Mouse (Mus musculus) ES-E14 (cell line): ENCODE results near the gene Amer2. TPM values are rescaled to one million over a fixed set of nuclear protein-coding genes. Genes with fewer than 3 reads are reported as not detected.

ENCODE experiments used
- DNase-seq: peaks from one replicate; pipeline ENCODE4 v3.0.0-alpha.2; 2013; ENCODE audit warnings: low read depth, low spot score
- H3K27ac ChIP-seq: 2 replicates; pipeline ENCODE4 v1.5.1; 2012; ENCODE audit warnings: low read depth, mild to moderate bottlenecking, low read length, moderate library complexity, mixed read lengths; ENCODE audit not compliant: poor library complexity, insufficient read depth, severe bottlenecking
- H3K36me3 ChIP-seq: 2 replicates; pipeline ENCODE4 v1.6.1; 2012; ENCODE audit warnings: mild to moderate bottlenecking, low read length, moderate library complexity, mixed read lengths; ENCODE audit not compliant: control insufficient read depth, poor library complexity, insufficient read depth, severe bottlenecking
- H3K4me1 ChIP-seq, 2 experiments: fragments of 150-350 bp in 1 of 2; sonication (generic) in 1 of 2; 2 replicates each; pipeline ENCODE4 v1.6.1; 2012; ENCODE audit warnings: low read length in 2 of 2, mild to moderate bottlenecking in 1 of 2, mixed read lengths in 1 of 2; ENCODE audit not compliant: control insufficient read depth in 2 of 2, insufficient read depth in 2 of 2, poor library complexity in 1 of 2
- H3K4me3 ChIP-seq, 2 experiments: fragments of 150-350 bp in 1 of 2; sonication (generic) in 1 of 2; 2 replicates each; pipeline ENCODE4 v1.5.1; 2012; ENCODE audit warnings: low read length in 2 of 2, low read depth in 1 of 2, mild to moderate bottlenecking in 1 of 2, mixed read lengths in 1 of 2; ENCODE audit not compliant: insufficient read depth in 1 of 2, poor library complexity in 1 of 2, severe bottlenecking in 1 of 2
- H3K9ac ChIP-seq: 2 replicates; pipeline ENCODE4 v1.6.1; 2012; ENCODE audit warnings: low read depth, mild to moderate bottlenecking, low read length, mixed read lengths; ENCODE audit not compliant: poor library complexity, insufficient read depth, severe bottlenecking
- H3K9me3 ChIP-seq: fragments of 150-350 bp; sonication (generic); 2 replicates; pipeline ENCODE4 v1.6.1; 2012; ENCODE audit warnings: low read depth, mild to moderate bottlenecking, low read length; ENCODE audit not compliant: control insufficient read depth, insufficient read depth
- CHD2 ChIP-seq: IDR thresholded peaks from 2 replicates; pipeline ENCODE4 v1.6.1; 2014; ENCODE audit warnings: mild to moderate bottlenecking, low read depth, low read length, inconsistent platforms
- HCFC1 ChIP-seq: IDR thresholded peaks from 2 replicates; pipeline ENCODE4 v1.6.1; 2012; ENCODE audit warnings: low read length, inconsistent platforms, borderline replicate concordance; ENCODE audit not compliant: insufficient read depth
- MAFK ChIP-seq: IDR thresholded peaks from 2 replicates; pipeline ENCODE4 v1.6.1; 2014; ENCODE audit warnings: mild to moderate bottlenecking, low read depth, low read length, inconsistent platforms; ENCODE audit not compliant: insufficient read depth
- ZC3H11A ChIP-seq: IDR thresholded peaks from 2 replicates; pipeline ENCODE4 v1.6.1; 2012; ENCODE audit warnings: low read depth, mild to moderate bottlenecking, inconsistent platforms, low read length, borderline replicate concordance
- ZNF384 ChIP-seq: IDR thresholded peaks from 2 replicates; pipeline ENCODE4 v1.6.1; 2012; ENCODE audit warnings: low read depth, low read length, inconsistent platforms
- in situ Hi-C, 2 experiments: fragments of 600-800 bp; cut with MboI; formaldehyde crosslinking; loops; one replicate each; pipeline ENCODE4 v1.15.1; 2025; ENCODE audit warnings: low sequenced_read_pairs in 2 of 2, inconsistent platforms in 1 of 2; ENCODE audit not compliant: unreplicated experiment in 2 of 2
- total RNA-seq: library from RNA; depleted of rRNA; stranded (reverse); fragments of 300-350 nt; gene quantifications from 2 replicates; pipeline ENCODE4 v1.2.3, GENCODE M21; 2012

Amer2 gene
- total RNA-seq, 1 experiment, result 0.09 TPM

DNA sequence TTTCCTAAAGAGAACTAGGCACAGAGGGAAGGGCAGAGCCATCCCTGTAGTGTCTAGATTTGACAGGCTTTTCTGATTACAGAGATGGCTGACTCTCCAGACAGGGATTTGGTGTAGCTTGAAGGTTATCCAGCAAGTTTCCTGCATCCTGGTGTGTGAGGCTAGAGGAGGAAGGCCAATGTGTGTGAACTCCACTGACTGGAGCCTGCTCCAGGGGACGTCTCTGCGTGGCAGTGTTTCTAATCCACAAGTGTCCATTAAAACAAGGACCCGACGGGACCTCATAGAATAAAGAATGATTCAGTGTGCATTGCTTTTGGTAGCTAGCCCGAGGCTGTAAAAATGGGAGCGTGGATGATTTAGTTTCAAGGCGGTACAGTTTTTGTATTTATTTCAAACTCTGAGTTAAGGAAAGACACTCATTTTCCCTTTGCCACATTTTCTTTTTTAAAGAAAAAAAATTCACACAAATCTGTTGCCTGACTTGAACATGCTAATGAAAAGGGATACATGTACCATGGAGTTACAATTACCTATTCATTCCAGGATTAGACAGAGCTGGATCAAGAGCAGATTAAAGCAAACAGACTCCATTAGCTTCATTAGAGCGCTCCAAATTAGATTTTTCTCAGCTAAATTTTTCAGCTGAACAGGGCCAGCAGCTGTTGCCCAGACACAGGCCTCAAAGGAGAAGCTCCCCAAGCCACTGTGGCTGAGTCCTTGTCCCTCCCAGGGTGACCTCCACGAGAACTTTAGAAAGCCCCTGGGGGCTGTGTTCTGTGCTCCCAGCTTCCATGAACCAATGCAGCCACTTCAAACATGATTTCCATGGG lies 11.5 kb upstream of the Amer2 start:
- in situ Hi-C loops, result no loop called here
- TF ChIP-seq HCFC1 (no peak), ZC3H11A (no peak), MAFK (no peak), CHD2 (no peak), ZNF384 (no peak)
- Histone ChIP-seq H3K9ac (no peak overlapping the region), H3K4me3 (no peak overlapping the region), H3K36me3 (no peaks in the 10 kb centered on the region), H3K9me3 (no peaks in the 10 kb centered on the region), H3K4me1 (no peaks in the 10 kb centered on the region), H3K27ac (no peak overlapping the region)
- no peak for DNase-seq

DNA sequence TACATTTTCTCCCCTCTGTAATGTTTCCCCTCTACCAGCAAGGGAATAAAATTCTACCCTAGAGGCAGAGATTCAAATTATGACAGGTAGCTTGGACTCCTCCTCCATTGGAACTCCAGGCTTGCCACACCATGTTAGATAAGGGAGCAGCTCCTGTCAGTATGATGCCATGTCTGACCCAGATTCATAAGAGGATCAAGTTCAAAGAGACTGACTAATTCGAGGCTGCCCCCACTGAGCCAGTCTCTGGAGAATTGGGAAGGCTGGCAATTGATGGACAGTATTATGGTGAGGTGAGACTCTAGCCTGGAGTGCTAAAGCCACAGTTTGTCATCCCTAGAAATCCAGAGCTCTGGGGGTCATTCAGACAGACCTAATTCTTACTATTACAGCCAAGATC lies 6.3 kb upstream of the Amer2 start:
- H3K36me3 ChIP-seq, result no peaks in the 10 kb centered on the region
- H3K9ac ChIP-seq, result no peak overlapping the region
- no peaks in the 10 kb centered on the region for H3K4me1 ChIP-seq
- DNase-seq, result no peak
- in situ Hi-C loops, result no loop called here
- no peak overlapping the region for H3K4me3 ChIP-seq
- H3K9me3 ChIP-seq, result no peaks in the 10 kb centered on the region
- TF ChIP-seq HCFC1, result no peak
- no peak for TF ChIP-seq ZC3H11A
- TF ChIP-seq ZNF384, result no peak
- no peak for TF ChIP-seq MAFK
- no peak for TF ChIP-seq CHD2
- no peak overlapping the region for H3K27ac ChIP-seq

DNA sequence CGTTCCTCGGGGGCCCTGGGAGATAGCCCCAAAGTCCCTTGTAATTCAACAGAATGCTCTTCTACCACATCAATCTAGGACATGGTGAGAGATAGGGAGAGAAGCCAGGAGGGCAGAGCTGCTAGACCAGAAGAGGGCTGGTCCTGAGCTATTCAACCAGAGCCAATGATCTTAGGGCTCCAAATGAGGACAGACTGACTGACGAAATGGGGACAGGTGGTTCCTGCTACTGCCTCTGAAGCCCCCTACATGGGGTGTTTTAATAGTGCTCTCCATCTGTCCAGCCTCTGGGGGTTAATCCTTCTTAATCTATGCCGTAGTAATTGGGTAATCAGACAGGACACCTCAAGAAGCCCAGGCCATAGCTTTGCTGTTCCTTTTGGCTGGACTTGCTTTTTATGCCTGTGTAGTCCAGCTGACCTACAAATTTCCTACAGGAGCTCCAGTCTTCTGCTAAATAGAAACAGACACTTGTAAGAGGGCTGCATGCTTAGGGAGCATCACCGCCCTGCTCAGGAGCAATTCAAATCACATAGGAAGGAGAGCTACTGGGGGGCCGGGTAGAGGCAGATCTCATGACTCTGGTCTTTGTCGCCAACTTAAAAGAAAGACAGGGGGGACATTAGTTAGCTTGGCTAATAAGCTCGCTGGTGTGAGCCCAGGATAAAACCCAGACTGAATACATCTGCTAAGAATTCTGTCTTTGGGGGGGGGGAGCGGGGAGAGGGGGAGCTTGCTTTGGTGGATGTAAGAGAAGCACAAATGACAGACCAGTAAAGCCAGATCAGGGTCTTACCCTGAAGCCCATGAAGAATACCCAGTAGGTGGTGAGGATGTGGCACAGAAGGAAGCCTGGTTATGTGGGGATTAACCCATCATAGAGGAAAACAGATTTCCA lies 4.0 kb upstream of the Amer2 start:
- no peaks in the 10 kb centered on the region for H3K36me3 ChIP-seq
- no peak for TF ChIP-seq MAFK
- TF ChIP-seq ZNF384, result no peak
- no peak for TF ChIP-seq HCFC1
- no peak for TF ChIP-seq ZC3H11A
- no peak for TF ChIP-seq CHD2
- no peak for DNase-seq
- no peak overlapping the region for H3K4me3 ChIP-seq
- in situ Hi-C loops, result no loop called here
- no peaks in the 10 kb centered on the region for H3K4me1 ChIP-seq
- no peak overlapping the region for H3K27ac ChIP-seq
- H3K9me3 ChIP-seq, result no peaks in the 10 kb centered on the region
- no peak overlapping the region for H3K9ac ChIP-seq

DNA sequence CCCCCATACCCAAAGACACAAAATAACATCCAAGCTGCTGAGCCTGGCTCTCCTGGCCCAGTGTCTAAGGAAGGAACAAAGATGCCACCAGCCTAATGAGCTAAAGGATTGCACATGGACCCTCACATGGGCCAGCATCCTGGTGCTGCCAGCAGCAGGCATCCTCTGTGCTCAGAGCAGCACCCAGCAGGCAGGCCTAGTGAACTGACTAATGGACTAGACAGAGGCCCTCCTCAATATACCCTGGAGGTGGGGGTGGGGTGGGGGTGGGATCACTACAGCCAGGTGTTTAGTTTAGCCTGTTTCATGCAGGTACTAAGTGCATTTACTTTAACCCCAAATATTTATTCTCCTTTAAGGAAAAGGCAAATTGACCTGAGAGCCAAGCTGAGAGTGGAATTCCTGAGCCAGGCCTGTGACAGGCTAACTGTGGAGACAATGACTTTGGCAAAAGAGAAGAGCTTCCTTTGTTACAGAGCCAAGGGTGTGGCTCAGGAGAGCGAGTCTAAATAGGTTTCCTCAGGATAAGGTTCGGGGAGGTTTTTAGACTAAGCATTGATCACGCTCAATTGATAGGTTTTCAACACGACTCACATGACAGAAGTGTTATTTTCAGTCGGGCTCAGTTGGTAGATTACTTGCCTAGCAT lies 3.3 kb upstream of the Amer2 start:
- H3K4me3 ChIP-seq, result no peak overlapping the region
- no peak for DNase-seq
- no peaks in the 10 kb centered on the region for H3K36me3 ChIP-seq
- H3K9ac ChIP-seq, result no peak overlapping the region
- H3K9me3 ChIP-seq, result no peaks in the 10 kb centered on the region
- H3K27ac ChIP-seq, result no peak overlapping the region
- no peaks in the 10 kb centered on the region for H3K4me1 ChIP-seq
- no peak for TF ChIP-seq HCFC1
- TF ChIP-seq CHD2, result no peak
- no peak for TF ChIP-seq MAFK
- no peak for TF ChIP-seq ZNF384
- in situ Hi-C loops, result no loop called here
